In the genomic region with DNA sequence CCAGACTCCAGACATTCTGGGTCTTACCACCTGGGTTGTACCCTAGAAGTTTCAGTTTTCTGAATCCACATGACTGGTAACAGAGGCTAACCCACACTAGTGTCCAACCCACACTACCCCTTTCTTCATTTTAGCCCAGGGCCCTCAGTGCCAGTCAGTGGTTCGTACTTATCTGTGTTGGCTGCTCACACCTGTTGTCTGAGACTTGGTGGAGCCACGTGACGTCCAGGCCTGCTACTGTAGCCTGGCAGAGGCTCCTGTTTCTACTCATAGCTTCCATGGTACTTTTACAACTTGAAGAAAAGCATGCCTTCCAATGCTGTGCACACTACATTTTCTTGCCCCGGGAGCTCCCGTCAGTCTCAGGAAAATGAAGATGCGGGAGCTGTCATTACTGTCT, we compare ENCODE assay signal across 1 mouse cellular context.
TF ChIP-seq lines count a peak whose summit lies in the region.

No protein-coding gene starts in this region.

TF ChIP-seq in myocyte, 11 proteins besides CTCF, POLR2A, EP300 and RAD21 (continued from another document):
- no peak for TF ChIP-seq TCF3 (IDR thresholded peaks at IDR 0.05; ENCODE audit: insufficient read length, low read depth)
